ENCODE assay signal across 8 mouse cellular contexts in the genomic region with DNA sequence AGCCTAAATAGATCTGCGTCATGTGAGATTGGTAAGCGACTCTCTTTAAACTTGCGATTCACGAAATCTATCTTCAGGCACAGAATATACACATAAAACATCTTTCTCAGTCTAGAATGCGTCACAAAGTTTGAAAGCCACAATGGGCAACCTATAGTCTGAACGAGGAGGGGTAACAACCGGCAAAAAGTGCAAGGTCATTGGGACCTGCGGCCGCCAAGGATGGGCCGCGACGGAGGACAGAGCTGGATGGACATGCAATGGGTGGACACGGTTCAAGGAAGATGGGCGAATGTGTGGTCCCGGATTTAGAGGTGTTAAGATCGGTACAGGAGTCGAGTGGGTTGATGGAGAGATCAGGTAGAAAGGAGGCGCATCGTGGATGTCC. TPM values are rescaled to one million over a fixed set of nuclear protein-coding genes. Genes with fewer than 3 reads are reported as not detected.
DNase-seq lines count a peak whose midpoint lies in the region; ATAC-seq and TF ChIP-seq lines count a peak whose summit lies in the region.

No protein-coding gene starts in this region.

- peak overlapping the region; percentile 75 for H3K4me2 ChIP-seq in kidney, embryonic 15.5 days
- H3K4me2 ChIP-seq in forebrain, embryonic 11.5 days (ENCODE audit: low read depth, low read length, severe bottlenecking), result peak overlapping the region; percentile 63
- peak overlapping the region; percentile 93 for H3K4me2 ChIP-seq in liver, embryonic 13.5 days
- peak overlapping the region; percentile 78 for H3K4me2 ChIP-seq in stomach, embryonic 14.5 days (replicated peaks; ENCODE audit: low read depth, low read length)

- CTCF ChIA-PET in Patski (lab: Charles Lee), result interaction anchor here (0.9 to 1.0 kb wide), 2 partner anchors 155 to 190 kb away, joined by 3 read pairs; no protein-coding TSS in a partner anchor

- peak overlapping the region; percentile 89 for H3K27ac ChIP-seq in kidney, embryonic 15.5 days
- H3K27ac ChIP-seq in forebrain, embryonic 11.5 days (ENCODE audit: low read depth, low read length), result peak overlapping the region; percentile 72
- peak overlapping the region; percentile 77 for H3K27ac ChIP-seq in liver, embryonic 13.5 days
- peak overlapping the region; percentile 67; the same call in 1 of the 2 replicates for H3K27ac ChIP-seq in stomach, embryonic 14.5 days (ENCODE audit: low read length)

- no peak for DNase-seq in kidney, postnatal 4 days
- DNase-seq in Patski (ENCODE audit: low read depth, low spot score), result no peak
- DNase-seq in forebrain, embryonic 11.5 days (ENCODE audit: low spot score), result no peak
- DNase-seq in liver, embryonic 13.5 days, result peak; percentile 32
- DNase-seq in cerebellum, adult 9-11 months, result no peak
- no peak for DNase-seq in kidney, postnatal 10 days

- in situ Hi-C loops in Patski (cut with MboI; ENCODE audit: low pct_unique_long_range_greater_than_20kb), result loop anchor here (5.0 kb wide), 1 partner anchor 76 kb away; no protein-coding TSS in a partner anchor

- peak; percentile 50; the same call in 1 of the 2 replicates for ATAC-seq in kidney, embryonic 15.5 days (replicated peaks; ENCODE audit: low FRiP score)
- peak; percentile 60 for ATAC-seq in Patski
- no peak for ATAC-seq in forebrain, embryonic 11.5 days (replicated peaks; ENCODE audit: low FRiP score)
- ATAC-seq in liver, embryonic 13.5 days (ENCODE audit: low read depth), result peak; percentile 22; the same call in 1 of the 2 replicates
- no peak for ATAC-seq in stomach, embryonic 14.5 days (ENCODE audit: insufficient number of reproducible peaks, insufficient read depth, low FRiP score, low read depth)

- H3K27me3 ChIP-seq in kidney, embryonic 15.5 days, result no peaks in the 10 kb centered on the region
- no peaks in the 10 kb centered on the region for H3K27me3 ChIP-seq in Patski
- H3K27me3 ChIP-seq in forebrain, embryonic 11.5 days (ENCODE audit: control insufficient read depth, insufficient read depth, low read length), result no peaks in the 10 kb centered on the region
- no peaks in the 10 kb centered on the region for H3K27me3 ChIP-seq in liver, embryonic 13.5 days
- H3K27me3 ChIP-seq in stomach, embryonic 14.5 days (ENCODE audit: control insufficient read depth, insufficient read depth, low read length), result no peaks in the 10 kb centered on the region

- POLR2A ChIA-PET in Patski (lab: Charles Lee), result no interaction called here

- peaks cover 11% of the 10 kb centered on the region; the same call in 1 of the 2 replicates for H3K36me3 ChIP-seq in kidney, embryonic 15.5 days
- H3K36me3 ChIP-seq in forebrain, embryonic 11.5 days (ENCODE audit: control insufficient read depth, insufficient read depth, low read length), result no peaks in the 10 kb centered on the region
- no peaks in the 10 kb centered on the region for H3K36me3 ChIP-seq in liver, embryonic 13.5 days
- H3K36me3 ChIP-seq in stomach, embryonic 14.5 days (ENCODE audit: control insufficient read depth, insufficient read depth, low read length), result no peaks in the 10 kb centered on the region; the same call in none of the 2 replicates

- WGBS in kidney, embryonic 15.5 days, result under 1% methylated on average over 19 of the region's 19 CpGs
- whole genome bisulfite sequencing in forebrain, embryonic 11.5 days, result under 1% methylated on average over 19 of the region's 19 CpGs
- 2% methylated on average over 19 of the region's 19 CpGs for WGBS in liver, embryonic 13.5 days (ENCODE audit: insufficient replicate concordance)
- WGBS in stomach, embryonic 14.5 days, result under 1% methylated on average over 18 of the region's 19 CpGs

- H3K4me1 ChIP-seq in kidney, embryonic 15.5 days, result peaks cover 15% of the 10 kb centered on the region
- H3K4me1 ChIP-seq in forebrain, embryonic 11.5 days (replicated peaks; ENCODE audit: control insufficient read depth, insufficient read depth, low read length), result peaks cover 4% of the 10 kb centered on the region; the same call in 1 of the 2 replicates
- H3K4me1 ChIP-seq in liver, embryonic 13.5 days (replicated peaks), result peaks cover 25% of the 10 kb centered on the region
- peaks cover 5% of the 10 kb centered on the region; the same call in 1 of the 2 replicates for H3K4me1 ChIP-seq in stomach, embryonic 14.5 days (ENCODE audit: control insufficient read depth, insufficient read depth, low read length)

- TF ChIP-seq CTCF in Patski (IDR thresholded peaks at IDR 0.05), result no peak

- H3K9me3 ChIP-seq in kidney, embryonic 15.5 days (replicated peaks), result no peaks in the 10 kb centered on the region
- H3K9me3 ChIP-seq in forebrain, embryonic 11.5 days (ENCODE audit: control insufficient read depth, low read length), result no peaks in the 10 kb centered on the region
- H3K9me3 ChIP-seq in liver, embryonic 13.5 days (replicated peaks), result no peaks in the 10 kb centered on the region
- H3K9me3 ChIP-seq in stomach, embryonic 14.5 days (ENCODE audit: control insufficient read depth, low read depth, low read length), result no peaks in the 10 kb centered on the region

- H3K9ac ChIP-seq in kidney, embryonic 15.5 days, result peak overlapping the region; percentile 94
- H3K9ac ChIP-seq in forebrain, embryonic 11.5 days (ENCODE audit: low read length), result peak overlapping the region; percentile 91
- peak overlapping the region; percentile 96 for H3K9ac ChIP-seq in liver, embryonic 13.5 days
- peak overlapping the region; percentile 90 for H3K9ac ChIP-seq in stomach, embryonic 14.5 days (replicated peaks; ENCODE audit: low read depth, low read length)

- peak overlapping the region; percentile 93 for H3K4me3 ChIP-seq in kidney, embryonic 15.5 days (replicated peaks)
- peak overlapping the region; percentile 80 for H3K4me3 ChIP-seq in forebrain, embryonic 11.5 days (ENCODE audit: low read depth, low read length)
- peak overlapping the region; percentile 96 for H3K4me3 ChIP-seq in liver, embryonic 13.5 days (replicated peaks)
- peak overlapping the region; percentile 85 for H3K4me3 ChIP-seq in stomach, embryonic 14.5 days (ENCODE audit: low read depth, low read length)

RNA-seq across cellular contexts. Expression of a gene that starts 0.5 kb away (rescaled TPM):
- polyA plus RNA-seq in kidney, embryonic 15.5 days (2015; fragmentation: Nextera tagmentation; extraction: Ambion mirVana), result 89.5 and 91.0 TPM in 2 replicates
- polyA plus RNA-seq in Patski (2021), result 96.0 TPM
- polyA plus RNA-seq in forebrain, embryonic 11.5 days (2014; fragmentation: Nextera tagmentation; extraction: Ambion mirVana), result 167 and 174 TPM in 2 replicates
- polyA plus RNA-seq in liver, embryonic 13.5 days (2015; fragmentation: Nextera tagmentation; extraction: Ambion mirVana), result 12.6 and 13.0 TPM in 2 replicates
- 54.3 and 57.3 TPM in 2 replicates for polyA plus RNA-seq in stomach, embryonic 14.5 days (2014; fragmentation: Nextera tagmentation; extraction: Ambion mirVana)

RNA-seq across cellular contexts. Expression of a gene that starts 15.0 kb away (rescaled TPM):
- polyA plus RNA-seq in kidney, embryonic 15.5 days (2015; fragmentation: Nextera tagmentation; extraction: Ambion mirVana), result 35.0 and 37.4 TPM in 2 replicates
- 7.9 TPM for polyA plus RNA-seq in Patski (2021)
- polyA plus RNA-seq in forebrain, embryonic 11.5 days (2014; fragmentation: Nextera tagmentation; extraction: Ambion mirVana), result 22.0 and 28.7 TPM in 2 replicates
- 1.3 and 1.4 TPM in 2 replicates for polyA plus RNA-seq in liver, embryonic 13.5 days (2015; fragmentation: Nextera tagmentation; extraction: Ambion mirVana)
- 29.0 and 31.0 TPM in 2 replicates for polyA plus RNA-seq in stomach, embryonic 14.5 days (2014; fragmentation: Nextera tagmentation; extraction: Ambion mirVana)

RNA-seq across cellular contexts. Expression of a gene that starts 19.4 kb away (rescaled TPM):
- 496 and 536 TPM in 2 replicates for polyA plus RNA-seq in kidney, embryonic 15.5 days (2015; fragmentation: Nextera tagmentation; extraction: Ambion mirVana)
- polyA plus RNA-seq in Patski (2021), result 314 TPM
- 541 and 559 TPM in 2 replicates for polyA plus RNA-seq in forebrain, embryonic 11.5 days (2014; fragmentation: Nextera tagmentation; extraction: Ambion mirVana)
- 228 and 235 TPM in 2 replicates for polyA plus RNA-seq in liver, embryonic 13.5 days (2015; fragmentation: Nextera tagmentation; extraction: Ambion mirVana)
- polyA plus RNA-seq in stomach, embryonic 14.5 days (2014; fragmentation: Nextera tagmentation; extraction: Ambion mirVana), result 513 and 521 TPM in 2 replicates

RNA-seq across cellular contexts. Expression of a gene that starts 25.3 kb away (rescaled TPM):
- polyA plus RNA-seq in kidney, embryonic 15.5 days (2015; fragmentation: Nextera tagmentation; extraction: Ambion mirVana), result 1.9 and 2.2 TPM in 2 replicates
- not detected for polyA plus RNA-seq in Patski (2021)
- polyA plus RNA-seq in forebrain, embryonic 11.5 days (2014; fragmentation: Nextera tagmentation; extraction: Ambion mirVana), result 2.2 and 2.6 TPM in 2 replicates
- 0.10 and 0.17 TPM in 2 replicates for polyA plus RNA-seq in liver, embryonic 13.5 days (2015; fragmentation: Nextera tagmentation; extraction: Ambion mirVana)
- 0.45 and 0.69 TPM in 2 replicates for polyA plus RNA-seq in stomach, embryonic 14.5 days (2014; fragmentation: Nextera tagmentation; extraction: Ambion mirVana)

RNA-seq across cellular contexts. Expression of a gene that starts 30.2 kb away (rescaled TPM):
- polyA plus RNA-seq in kidney, embryonic 15.5 days (2015; fragmentation: Nextera tagmentation; extraction: Ambion mirVana), result 19.8 and 23.8 TPM in 2 replicates
- polyA plus RNA-seq in Patski (2021), result 7.3 TPM
- 26.5 and 28.8 TPM in 2 replicates for polyA plus RNA-seq in forebrain, embryonic 11.5 days (2014; fragmentation: Nextera tagmentation; extraction: Ambion mirVana)
- 7.8 and 7.9 TPM in 2 replicates for polyA plus RNA-seq in liver, embryonic 13.5 days (2015; fragmentation: Nextera tagmentation; extraction: Ambion mirVana)
- 24.7 and 25.2 TPM in 2 replicates for polyA plus RNA-seq in stomach, embryonic 14.5 days (2014; fragmentation: Nextera tagmentation; extraction: Ambion mirVana)

Comparison
In these comparisons a context has a peak if more than half of its experiments do, and no peak if none do; other contexts are left out.
1. ATAC-seq: peak in kidney, embryonic 15.5 days (single experiment), Patski (single experiment) and liver, embryonic 13.5 days (single experiment); none in forebrain, embryonic 11.5 days (single experiment) and stomach, embryonic 14.5 days (single experiment).
2. Peak in every context shown above with its lines, with median percentiles within 50 percentile points of each other: H3K27ac ChIP-seq, H3K4me2 ChIP-seq, H3K4me3 ChIP-seq and H3K9ac ChIP-seq.